In genomic region chr2:16502843-16503242, GRCm38 (mm10) we compare ENCODE assay signal across 18 mouse cellular contexts.
DNase-seq lines count a peak whose midpoint lies in the region; ATAC-seq and TF ChIP-seq lines count a peak whose summit lies in the region.
"Had no signal": no experiment of that assay in that cellular context is flagged by ENCODE, and none has a peak within 500 bp of the region (broad histone marks: within the 10 kb centered on the region; RNA-seq: fewer than 3 reads in every experiment).

No protein-coding gene starts in this region.

- H3K9ac ChIP-seq in limb, embryonic 13.5 days, result no peak overlapping the region
- H3K9ac ChIP-seq in embryonic facial prominence, embryonic 11.5 days (replicated peaks; ENCODE audit: low read length), result no peak overlapping the region
- H3K9ac ChIP-seq in kidney, embryonic 14.5 days (ENCODE audit: low read depth, low read length), result no peak overlapping the region
- H3K9ac ChIP-seq: embryonic facial prominence, embryonic 12.5 days; forebrain, postnatal 0 days; liver, postnatal 0 days; stomach, embryonic 15.5 days had no signal

- H3K36me3 ChIP-seq in limb, embryonic 13.5 days, result no peaks in the 10 kb centered on the region
- no peaks in the 10 kb centered on the region for H3K36me3 ChIP-seq in limb, embryonic 10.5 days
- H3K36me3 ChIP-seq in embryonic facial prominence, embryonic 11.5 days (replicated peaks; ENCODE audit: control insufficient read depth, insufficient read depth, low read depth, low read length), result no peaks in the 10 kb centered on the region
- no peaks in the 10 kb centered on the region for H3K36me3 ChIP-seq in kidney, embryonic 14.5 days (ENCODE audit: control insufficient read depth, insufficient read depth, low read length)
- H3K36me3 ChIP-seq: embryonic facial prominence, embryonic 12.5 days; stomach, embryonic 15.5 days had no signal

- no peak overlapping the region for H3K27ac ChIP-seq in limb, embryonic 13.5 days
- no peak overlapping the region for H3K27ac ChIP-seq in limb, embryonic 10.5 days
- H3K27ac ChIP-seq in embryonic facial prominence, embryonic 11.5 days (replicated peaks; ENCODE audit: low read depth, low read length), result no peak overlapping the region
- H3K27ac ChIP-seq in kidney, embryonic 14.5 days (ENCODE audit: low read depth, low read length), result no peak overlapping the region
- H3K27ac ChIP-seq: embryonic facial prominence, embryonic 12.5 days; stomach, embryonic 15.5 days had no signal

- no peak overlapping the region for H3K4me2 ChIP-seq in limb, embryonic 13.5 days (replicated peaks)
- no peak overlapping the region for H3K4me2 ChIP-seq in embryonic facial prominence, embryonic 11.5 days (ENCODE audit: low read depth, low read length)
- no peak overlapping the region for H3K4me2 ChIP-seq in kidney, embryonic 14.5 days (replicated peaks; ENCODE audit: low read depth, low read length)
- H3K4me2 ChIP-seq: embryonic facial prominence, embryonic 12.5 days; stomach, embryonic 15.5 days had no signal

- ATAC-seq in limb, embryonic 13.5 days (ENCODE audit: low FRiP score, low read depth), result peak; percentile 36; the same call in 1 of the 2 replicates
- peak; percentile 87 for ATAC-seq in Patski
- 0 out of 2 replicates have a peak, but pooled peaks have one; percentile 62 for ATAC-seq in embryonic facial prominence, embryonic 11.5 days (replicated peaks; ENCODE audit: insufficient number of reproducible peaks, low FRiP score, low TSS enrichment, low read depth)
- no peak for ATAC-seq in kidney, embryonic 14.5 days (ENCODE audit: low FRiP score, low TSS enrichment)
- ATAC-seq: forebrain, postnatal 0 days; liver, postnatal 0 days had no signal

- no peak overlapping the region for H3K4me3 ChIP-seq in limb, embryonic 13.5 days
- no peak overlapping the region for H3K4me3 ChIP-seq in limb, embryonic 10.5 days
- H3K4me3 ChIP-seq in embryonic facial prominence, embryonic 11.5 days (ENCODE audit: low read depth, low read length), result no peak overlapping the region
- no peak overlapping the region for H3K4me3 ChIP-seq in kidney, embryonic 14.5 days (ENCODE audit: low read length)
- H3K4me3 ChIP-seq: embryonic facial prominence, embryonic 12.5 days; stomach, embryonic 15.5 days had no signal

- TF ChIP-seq CTCF in Patski (IDR thresholded peaks at IDR 0.05), result no peak

- no peaks in the 10 kb centered on the region for H3K4me1 ChIP-seq in limb, embryonic 13.5 days
- no peaks in the 10 kb centered on the region for H3K4me1 ChIP-seq in limb, embryonic 10.5 days
- H3K4me1 ChIP-seq in embryonic facial prominence, embryonic 11.5 days (ENCODE audit: control insufficient read depth, insufficient read depth, low read length), result no peaks in the 10 kb centered on the region
- H3K4me1 ChIP-seq in kidney, embryonic 14.5 days (ENCODE audit: control insufficient read depth, insufficient read depth, low read length), result no peaks in the 10 kb centered on the region
- H3K4me1 ChIP-seq: embryonic facial prominence, embryonic 12.5 days; stomach, embryonic 15.5 days had no signal

- 36% methylated on average over 1 of the region's 1 CpGs for WGBS in limb, embryonic 13.5 days
- 73% methylated on average over 1 of the region's 1 CpGs for WGBS in limb, embryonic 10.5 days
- WGBS in embryonic facial prominence, embryonic 11.5 days, result 23% methylated on average over 1 of the region's 1 CpGs
- WGBS in kidney, embryonic 14.5 days, result 60% methylated on average over 1 of the region's 1 CpGs

- in situ Hi-C loops in Patski (cut with MboI; ENCODE audit: low pct_unique_long_range_greater_than_20kb), result no loop called here

- POLR2A ChIA-PET in Patski (lab: Charles Lee), result no interaction called here

- H3K27me3 ChIP-seq in limb, embryonic 13.5 days, result no peaks in the 10 kb centered on the region
- H3K27me3 ChIP-seq in limb, embryonic 10.5 days (ENCODE audit: low read depth, poor library complexity, severe bottlenecking), result no peaks in the 10 kb centered on the region
- no peaks in the 10 kb centered on the region for H3K27me3 ChIP-seq in Patski
- no peaks in the 10 kb centered on the region for H3K27me3 ChIP-seq in embryonic facial prominence, embryonic 11.5 days (ENCODE audit: control insufficient read depth, insufficient read depth, low read length)
- H3K27me3 ChIP-seq in kidney, embryonic 14.5 days (ENCODE audit: control insufficient read depth, insufficient read depth, low read length), result no peaks in the 10 kb centered on the region
- H3K27me3 ChIP-seq: embryonic facial prominence, embryonic 12.5 days; stomach, embryonic 15.5 days had no signal

- H3K9me3 ChIP-seq in limb, embryonic 13.5 days, result no peaks in the 10 kb centered on the region
- H3K9me3 ChIP-seq in limb, embryonic 10.5 days (replicated peaks), result no peaks in the 10 kb centered on the region
- H3K9me3 ChIP-seq in embryonic facial prominence, embryonic 11.5 days (replicated peaks; ENCODE audit: control insufficient read depth, low read length), result no peaks in the 10 kb centered on the region
- H3K9me3 ChIP-seq in kidney, embryonic 14.5 days (ENCODE audit: control insufficient read depth, low read length), result no peaks in the 10 kb centered on the region
- H3K9me3 ChIP-seq: embryonic facial prominence, embryonic 12.5 days; stomach, embryonic 15.5 days had no signal

- DNase-seq in limb, embryonic 10.5 days (ENCODE audit: low spot score), result no peak
- DNase-seq in Patski (ENCODE audit: low read depth, low spot score), result peak; percentile 51
- peak; percentile 51 for DNase-seq in embryonic facial prominence, embryonic 11.5 days (ENCODE audit: low spot score)
- DNase-seq in mesoderm, embryonic 11.5 days (ENCODE audit: low read depth, low spot score), result peak; percentile 28
- no peak for DNase-seq in heart, adult 8-10 months (ENCODE audit: low spot score)
- DNase-seq: cerebellum, adult 9-11 months; forebrain, postnatal 0 days; kidney, adult 2 months; kidney, postnatal 4 days; liver; liver, postnatal 0 days; lung, postnatal 4 days; spleen, adult 18-20 months; thymus, adult 2 months had no signal

- CTCF ChIA-PET in Patski (lab: Charles Lee), result no interaction called here

Comparison
In these comparisons a context has a peak if more than half of its experiments do, and no peak if none do; other contexts are left out.
1. DNase-seq: peak in Patski (single experiment), embryonic facial prominence, embryonic 11.5 days (single experiment) and mesoderm, embryonic 11.5 days (single experiment); none in limb, embryonic 10.5 days (single experiment) and heart, adult 8-10 months (single experiment).